Mouse (Mus musculus) stomach, embryonic 16.5 days (tissue): ENCODE results near the gene Bzw2. TPM values are rescaled to one million over a fixed set of nuclear protein-coding genes. Genes with fewer than 3 reads are reported as not detected.

Source experiments
- ATAC-seq: fragments of 200-750 bp; cut with Nextera tagmentation; 2 replicates; pipeline ENCODE4 v1.8.0; 2017; ENCODE audit warnings: moderate number of reproducible peaks, moderate TSS enrichment; ENCODE audit not compliant: insufficient read depth, low FRiP score
- H3K27ac ChIP-seq: fragments of 300-500 bp; sonication (generic); 2 replicates; pipeline ENCODE4 v1.5.1; 2014; ENCODE audit warnings: low read length
- H3K27me3 ChIP-seq: fragments of 300-500 bp; sonication (generic); 2 replicates; pipeline ENCODE4 v1.6.1; 2014; ENCODE audit warnings: low read length, control low read depth, mixed read lengths; ENCODE audit not compliant: control insufficient read depth, insufficient read depth
- H3K36me3 ChIP-seq: fragments of 300-500 bp; sonication (generic); 2 replicates; pipeline ENCODE4 v1.6.1; 2014; ENCODE audit warnings: low read length; ENCODE audit not compliant: control insufficient read depth, insufficient read depth
- H3K4me1 ChIP-seq: fragments of 300-500 bp; sonication (generic); 2 replicates; pipeline ENCODE4 v1.6.1; 2014; ENCODE audit warnings: low read length, control low read depth, mixed read lengths; ENCODE audit not compliant: control insufficient read depth, insufficient read depth
- H3K4me2 ChIP-seq: fragments of 300-500 bp; sonication (generic); 2 replicates; pipeline ENCODE4 v1.6.1; 2014; ENCODE audit warnings: low read depth, low read length, mixed read lengths
- H3K4me3 ChIP-seq: fragments of 300-500 bp; sonication (generic); replicated peaks from 2 replicates; pipeline ENCODE4 v1.5.1; 2014; ENCODE audit warnings: mild to moderate bottlenecking, low read length
- H3K9ac ChIP-seq: fragments of 300-500 bp; sonication (generic); 2 replicates; pipeline ENCODE4 v1.6.1; 2014; ENCODE audit warnings: low read length
- H3K9me3 ChIP-seq: fragments of 300-500 bp; sonication (generic); replicated peaks from 2 replicates; pipeline ENCODE4 v1.6.1; 2016; ENCODE audit warnings: low read length, control low read depth; ENCODE audit not compliant: control insufficient read depth
- WGBS: fragments of 180-500 bp; shearing (Covaris S2); extraction: QIAGEN DNeasy Blood & Tissue Kit; methylation state at CpG from one replicate; pipeline ENCODE4 v1.1.7; 2014; 5-methylcytosine and 5-hydroxymethylcytosine counted together
- polyA plus RNA-seq: library from polyadenylated mRNA; unstranded; fragments of >200 nt; fragmentation: Nextera tagmentation; extraction: Ambion mirVana; gene quantifications from 2 replicates; pipeline ENCODE4 v1.2.1, GENCODE M21; 2015

Gene Bzw2
- polyA plus RNA-seq, 1 experiment from 2014 or later: 181 TPM

GRCm38 (mm10) chr12:36129826-36130225, 28.1 kb downstream of the Bzw2 start:
- H3K9ac ChIP-seq: no peak overlapping the region
- H3K9me3 ChIP-seq: no peaks in the 10 kb centered on the region
- H3K36me3 ChIP-seq: peaks cover 13% of the 10 kb centered on the region
- H3K4me1 ChIP-seq: peaks cover 4% of the 10 kb centered on the region; the same call in 1 of the 2 replicates
- 93% methylated on average over 5 of the region's 5 CpGs for WGBS
- H3K27ac ChIP-seq: no peak overlapping the region
- H3K4me3 ChIP-seq: no peak overlapping the region
- no peaks in the 10 kb centered on the region for H3K27me3 ChIP-seq
- H3K4me2 ChIP-seq: no peak overlapping the region
- no peak for ATAC-seq

DNA sequence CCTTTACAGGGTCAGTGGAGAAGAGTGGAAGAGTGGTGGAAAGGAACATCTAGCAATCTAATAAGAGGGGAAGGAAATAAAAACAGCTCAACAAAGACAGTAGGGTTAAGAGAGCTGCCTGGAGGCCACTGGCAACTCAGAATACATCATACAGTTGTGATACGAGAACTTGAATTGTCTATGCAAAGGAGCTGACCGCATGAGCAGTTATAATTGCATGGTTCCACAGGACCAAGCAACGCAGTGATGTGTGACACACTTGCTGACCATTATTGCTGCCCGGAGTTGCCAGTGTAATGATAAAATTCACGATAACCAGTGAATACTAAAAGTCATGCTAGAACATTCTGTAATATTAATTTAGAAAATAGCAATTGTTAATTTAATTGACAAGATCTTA, 31.8 kb downstream of the Bzw2 start:
- H3K4me2 ChIP-seq: no peak overlapping the region
- peaks cover 11% of the 10 kb centered on the region for H3K36me3 ChIP-seq
- H3K9ac ChIP-seq: no peak overlapping the region
- WGBS: 93% methylated on average over 5 of the region's 5 CpGs
- no peak overlapping the region for H3K4me3 ChIP-seq
- H3K27ac ChIP-seq: no peak overlapping the region
- ATAC-seq: no peak
- peaks cover 4% of the 10 kb centered on the region; the same call in 1 of the 2 replicates for H3K4me1 ChIP-seq
- H3K27me3 ChIP-seq: no peaks in the 10 kb centered on the region
- H3K9me3 ChIP-seq: no peaks in the 10 kb centered on the region

- H3K9me3 ChIP-seq: no peaks in the 10 kb centered on the region
- 93% methylated on average over 3 of the region's 3 CpGs for WGBS
- H3K9ac ChIP-seq: no peak overlapping the region
- H3K4me3 ChIP-seq: no peak overlapping the region
- H3K27me3 ChIP-seq: no peaks in the 10 kb centered on the region
- ATAC-seq: no peak
- H3K27ac ChIP-seq: no peak overlapping the region
- H3K36me3 ChIP-seq: peaks cover 19% of the 10 kb centered on the region
- no peaks in the 10 kb centered on the region for H3K4me1 ChIP-seq
- H3K4me2 ChIP-seq: no peak overlapping the region
Observed at GRCm38 (mm10) chr12:36119244-36119643, 38.6 kb downstream of the Bzw2 start.

GRCm38 (mm10) chr12:36117161-36117560, 40.7 kb downstream of the Bzw2 start:
- no peak for ATAC-seq
- Histone ChIP-seq H3K9ac (no peak overlapping the region), H3K4me1 (no peaks in the 10 kb centered on the region), H3K4me2 (no peak overlapping the region), H3K4me3 (no peak overlapping the region), H3K27ac (no peak overlapping the region), H3K9me3 (no peaks in the 10 kb centered on the region), H3K36me3 (peaks cover 26% of the 10 kb centered on the region), H3K27me3 (no peaks in the 10 kb centered on the region)
- 88% methylated on average over 6 of the region's 6 CpGs for WGBS

- no peak for ATAC-seq
- Histone ChIP-seq H3K9ac (no peak overlapping the region), H3K36me3 (peaks cover 31% of the 10 kb centered on the region), H3K4me2 (no peak overlapping the region), H3K9me3 (no peaks in the 10 kb centered on the region), H3K27ac (no peak overlapping the region), H3K27me3 (no peaks in the 10 kb centered on the region), H3K4me3 (no peak overlapping the region), H3K4me1 (no peaks in the 10 kb centered on the region)
- 91% methylated on average over 3 of the region's 3 CpGs for WGBS
Observed at GRCm38 (mm10) chr12:36112081-36112480, 45.8 kb downstream of the Bzw2 start.

GRCm38 (mm10) chr12:36111110-36111509, 46.8 kb downstream of the Bzw2 start:
- Histone ChIP-seq H3K4me1 (no peaks in the 10 kb centered on the region), H3K27me3 (no peaks in the 10 kb centered on the region), H3K27ac (no peak overlapping the region), H3K4me2 (no peak overlapping the region), H3K36me3 (peaks cover 30% of the 10 kb centered on the region), H3K9me3 (no peaks in the 10 kb centered on the region), H3K9ac (no peak overlapping the region), H3K4me3 (no peak overlapping the region)
- 88% methylated on average over 5 of the region's 5 CpGs for WGBS
- ATAC-seq: no peak

- Histone ChIP-seq H3K4me3 (no peak overlapping the region), H3K9me3 (no peaks in the 10 kb centered on the region), H3K36me3 (peaks cover 30% of the 10 kb centered on the region), H3K27me3 (no peaks in the 10 kb centered on the region), H3K9ac (no peak overlapping the region), H3K4me1 (no peaks in the 10 kb centered on the region), H3K4me2 (no peak overlapping the region), H3K27ac (no peak overlapping the region)
- no peak for ATAC-seq
- 86% methylated on average over 5 of the region's 5 CpGs for WGBS
Observed at GRCm38 (mm10) chr12:36110457-36110856, 47.4 kb downstream of the Bzw2 start.

- no peaks in the 10 kb centered on the region for H3K4me1 ChIP-seq
- 89% methylated on average over 5 of the region's 5 CpGs for WGBS
- H3K27ac ChIP-seq: no peak overlapping the region
- no peaks in the 10 kb centered on the region for H3K27me3 ChIP-seq
- H3K9ac ChIP-seq: no peak overlapping the region
- no peaks in the 10 kb centered on the region for H3K9me3 ChIP-seq
- H3K36me3 ChIP-seq: peaks cover 32% of the 10 kb centered on the region
- no peak overlapping the region for H3K4me2 ChIP-seq
- ATAC-seq: no peak
- H3K4me3 ChIP-seq: no peak overlapping the region
Observed at GRCm38 (mm10) chr12:36108442-36108841, 49.4 kb downstream of the Bzw2 start.

DNA sequence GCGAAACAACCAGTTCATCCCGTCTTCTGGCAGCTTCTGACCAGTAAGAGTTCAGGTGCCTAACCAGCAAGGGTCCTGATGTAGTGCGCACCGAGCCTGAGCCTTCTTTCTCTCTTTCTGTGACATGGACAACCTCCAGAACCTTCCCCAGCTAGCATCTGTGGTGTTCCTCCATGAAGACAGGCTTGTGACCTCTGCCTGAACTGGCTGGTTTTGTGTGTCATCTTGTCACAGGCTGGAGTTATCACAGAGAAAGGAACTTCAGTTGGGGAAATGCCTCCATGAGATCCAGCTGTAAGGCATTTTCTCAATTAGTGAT, 54.3 kb downstream of the Bzw2 start:
- 95% methylated on average over 4 of the region's 4 CpGs for WGBS
- H3K9me3 ChIP-seq: no peaks in the 10 kb centered on the region; the same call in 1 of the 2 replicates
- H3K4me3 ChIP-seq: no peak overlapping the region
- H3K27me3 ChIP-seq: no peaks in the 10 kb centered on the region
- H3K27ac ChIP-seq: no peak overlapping the region
- H3K36me3 ChIP-seq: peaks cover 37% of the 10 kb centered on the region
- H3K9ac ChIP-seq: no peak overlapping the region
- no peak for ATAC-seq
- no peaks in the 10 kb centered on the region for H3K4me1 ChIP-seq
- no peak overlapping the region for H3K4me2 ChIP-seq
